Mouse (Mus musculus) fibroblast of lung, adult 2 months (primary cell): ENCODE data around the gene Bax.
A peak's percentile ranks its signal among the peaks of the same experiment; 100 is the strongest.

Experiments used
- DNase-seq: peaks from one replicate; pipeline ENCODE4 v3.0.0-alpha.2; 2011; ENCODE audit warnings: low read depth

Gene Bax

DNA sequence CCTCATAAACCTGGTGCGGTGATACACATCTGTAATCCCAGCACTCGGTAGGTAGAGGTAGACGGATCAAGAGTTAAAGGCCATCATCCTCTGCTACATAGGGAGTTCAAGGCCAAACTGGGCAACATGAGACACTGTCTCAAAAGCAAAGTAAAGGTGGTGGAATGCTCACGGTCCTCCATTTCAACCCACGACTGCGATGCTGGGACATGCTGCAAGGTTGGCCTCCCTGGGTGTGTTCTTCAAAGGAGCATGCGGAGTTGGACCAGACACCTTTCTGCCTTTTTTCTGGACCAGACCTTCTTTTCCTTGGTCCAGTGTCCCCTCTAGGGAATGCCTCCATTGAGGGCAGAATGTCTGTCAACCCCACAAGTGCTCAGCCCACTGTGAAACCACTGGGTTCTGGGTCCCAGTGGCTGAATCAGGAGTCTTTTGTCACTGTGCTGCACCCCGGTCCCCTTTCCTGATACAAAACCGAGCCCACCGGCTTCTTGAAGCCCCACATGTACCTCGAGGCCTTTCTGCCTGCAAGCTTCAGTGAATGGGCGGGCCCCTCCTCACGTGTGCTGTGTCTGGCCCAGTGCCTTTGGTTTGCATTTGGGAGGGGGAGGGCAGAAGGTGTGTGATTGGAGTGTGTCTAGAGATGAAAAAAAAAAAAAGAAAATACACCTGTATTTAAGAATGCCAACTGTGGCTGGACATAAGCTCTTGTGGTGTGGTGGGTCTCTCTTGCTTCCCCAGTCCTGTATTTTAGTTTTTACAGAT lies 10.6 kb downstream of the Bax start:
- no peak for DNase-seq

- DNase-seq: no peak
Measured at GRCm38 (mm10) chr7:45454971-45455370, 11.7 kb downstream of the Bax start.

- no peak for DNase-seq
Measured at GRCm38 (mm10) chr7:45451344-45451982, 15.2 kb downstream of the Bax start.

DNA sequence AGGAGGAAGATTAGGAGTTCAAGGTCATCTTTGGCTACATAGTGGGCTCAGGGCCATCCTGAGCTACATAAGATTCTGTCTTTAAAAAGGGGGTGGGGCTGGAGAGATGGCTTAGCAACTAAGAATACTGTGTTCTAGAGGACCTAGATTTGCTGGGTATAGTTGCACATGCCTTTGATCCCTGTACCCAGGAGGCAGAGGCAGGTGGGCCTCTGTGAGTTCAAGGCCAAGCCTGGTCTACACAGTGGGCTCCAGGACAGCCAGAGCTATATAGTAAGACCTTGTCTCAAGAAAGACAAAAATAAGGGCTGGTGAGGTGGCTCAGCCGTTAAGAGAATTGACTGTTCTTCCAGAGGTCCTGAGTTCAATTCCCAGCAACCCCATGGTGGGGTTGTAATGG lies 16.7 kb downstream of the Bax start:
- no peak for DNase-seq

- no peak for DNase-seq
Measured at GRCm38 (mm10) chr7:45447325-45447990, 19.2 kb downstream of the Bax start.

GRCm38 (mm10) chr7:45446589-45446988 lies 20.1 kb downstream of the Bax start:
- no peak for DNase-seq

DNA sequence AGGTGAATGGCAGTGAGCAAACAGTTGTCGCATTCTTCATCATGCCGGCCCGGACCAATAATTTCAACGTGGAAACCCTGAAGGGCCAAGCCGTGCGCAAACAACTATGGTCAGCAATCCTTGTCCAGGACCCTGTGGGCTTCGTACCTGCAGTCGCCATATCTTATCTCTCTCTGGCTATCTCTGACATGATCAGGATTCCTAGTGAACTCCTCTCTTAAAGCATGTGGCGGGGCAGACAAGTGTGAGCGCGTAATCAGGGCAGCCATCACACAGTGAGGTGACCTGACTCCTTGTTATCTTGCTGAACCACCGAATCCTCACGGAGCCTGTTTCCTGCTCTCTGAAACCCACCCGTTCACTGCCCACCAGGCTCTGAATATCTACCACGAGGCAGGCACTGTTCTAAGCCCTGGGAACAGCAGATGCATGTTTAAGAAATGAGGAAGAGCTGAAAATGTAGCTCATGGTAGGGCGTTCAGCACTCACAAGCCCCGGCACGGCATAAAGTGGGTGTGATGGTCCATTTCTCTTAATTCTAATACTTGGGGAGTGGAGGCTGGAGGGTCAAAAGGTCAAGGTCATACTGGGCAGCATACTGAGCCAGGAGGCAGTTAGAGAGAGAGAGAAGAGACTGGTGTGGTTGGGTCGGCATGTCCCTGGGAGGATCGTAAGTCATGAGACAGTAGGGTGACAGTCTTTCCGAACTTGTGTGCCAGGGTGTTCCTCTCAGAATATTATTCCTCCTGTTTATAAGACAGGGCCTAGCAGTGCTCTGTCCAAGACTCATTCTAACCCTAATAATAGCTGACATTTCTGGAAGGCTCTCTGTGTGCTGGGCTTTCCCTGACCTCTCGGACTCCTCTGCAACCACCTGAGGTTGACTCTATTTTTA lies 22.9 kb downstream of the Bax start:
- DNase-seq: no peak

DNA sequence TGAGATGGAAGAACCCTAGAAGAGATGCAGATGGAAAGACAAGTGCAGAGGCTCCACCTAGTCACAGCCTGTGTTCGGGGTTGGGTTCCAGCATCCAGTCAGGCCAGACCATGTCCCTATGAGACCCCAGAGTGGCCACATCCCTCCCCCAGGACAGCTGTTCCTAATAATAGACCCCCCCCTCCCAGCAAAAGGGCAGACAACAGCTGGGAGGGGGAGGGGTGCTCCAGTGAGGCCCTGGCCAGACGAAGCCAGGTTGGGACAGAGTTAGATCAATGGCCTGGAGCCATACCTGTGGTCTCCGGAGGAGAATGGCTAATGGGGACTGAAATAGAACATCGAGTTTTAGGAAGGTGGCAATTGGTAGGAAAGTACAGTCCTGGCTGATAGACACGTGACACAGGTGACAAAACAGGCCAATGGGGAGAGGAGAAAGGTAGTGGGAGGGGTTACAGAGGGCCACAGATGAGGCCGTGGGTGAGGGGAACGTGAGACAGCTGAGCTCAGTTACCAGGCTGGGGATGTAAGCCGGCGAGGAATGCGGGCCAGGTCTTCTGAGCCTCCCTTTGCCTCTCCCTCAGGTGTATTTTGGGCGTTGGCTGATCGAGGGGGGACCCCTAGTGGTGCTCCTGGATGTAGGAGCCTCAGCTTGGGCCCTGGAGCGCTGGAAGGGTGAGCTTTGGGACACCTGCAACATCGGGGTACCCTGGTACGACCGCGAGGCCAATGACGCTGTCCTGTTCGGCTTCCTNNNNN lies 29.0 kb downstream of the Bax start, which contains the start of gene Ruvbl2:
Gene Ruvbl2, minus strand, starts transcription at position 576 of the 756 bp plus-strand sequence.
- no peak for DNase-seq

DNA sequence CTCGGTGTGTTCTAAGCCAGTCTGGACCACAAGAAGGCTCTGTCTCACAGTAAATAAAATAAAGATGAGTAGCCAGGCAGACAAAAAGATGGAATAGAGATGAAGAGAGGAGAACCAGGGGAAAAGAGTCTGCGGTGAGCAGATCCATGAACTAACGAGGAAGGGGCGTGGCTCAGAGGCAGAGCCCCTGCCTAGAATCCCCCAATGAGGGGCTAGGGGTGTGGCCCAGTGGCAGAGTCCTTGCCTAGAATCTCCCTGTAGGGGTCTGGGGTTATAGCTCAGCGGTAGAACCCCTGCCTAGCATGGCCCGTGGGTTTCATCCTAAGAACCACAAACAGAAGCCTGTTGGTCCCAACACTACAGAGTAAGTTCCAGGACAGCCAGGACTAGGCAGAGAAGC lies 29.7 kb downstream of the Bax start:
- DNase-seq: no peak

GRCm38 (mm10) chr7:45436444-45436843 lies 30.3 kb downstream of the Bax start:
- no peak for DNase-seq

DNA sequence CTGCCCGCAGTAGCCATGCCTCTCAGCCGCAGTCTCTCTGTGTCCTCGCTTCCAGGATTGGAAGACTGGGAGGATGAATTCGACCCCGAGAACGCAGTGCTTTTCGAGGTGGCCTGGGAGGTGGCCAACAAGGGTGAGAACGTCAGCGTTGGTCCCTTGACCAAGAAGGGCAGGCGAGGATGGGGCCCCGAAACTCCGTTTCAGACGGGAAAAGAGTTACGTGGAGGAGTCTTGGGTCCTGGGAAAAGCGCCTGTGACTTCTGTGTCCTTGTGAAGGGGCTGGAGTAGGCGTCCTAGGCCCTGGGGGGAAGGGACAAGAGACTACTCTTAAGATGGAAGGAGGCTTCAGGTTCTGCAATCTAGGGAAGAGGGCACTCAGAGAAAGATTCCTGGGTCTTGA lies 31.7 kb downstream of the Bax start:
- no peak for DNase-seq

- peak; percentile 100 for DNase-seq
Measured at GRCm38 (mm10) chr7:45434203-45435015, 32.3 kb downstream of the Bax start, which contains the start of gene Gys1. Gene Gys1, plus strand, starts transcription at chr7:45434844.

GRCm38 (mm10) chr7:45433835-45434202 lies 32.9 kb downstream of the Bax start:
- no peak for DNase-seq

GRCm38 (mm10) chr7:45426556-45426955 lies 40.1 kb downstream of the Bax start:
- DNase-seq: no peak

GRCm38 (mm10) chr7:45421194-45421593 lies 45.5 kb downstream of the Bax start:
- DNase-seq: no peak

- no peak for DNase-seq
Measured at GRCm38 (mm10) chr7:45420615-45420919, 46.1 kb downstream of the Bax start, which contains the start of gene Lhb. Gene Lhb, plus strand, starts transcription at chr7:45420820.

GRCm38 (mm10) chr7:45419859-45420614 lies 46.7 kb downstream of the Bax start:
- no peak for DNase-seq

DNA sequence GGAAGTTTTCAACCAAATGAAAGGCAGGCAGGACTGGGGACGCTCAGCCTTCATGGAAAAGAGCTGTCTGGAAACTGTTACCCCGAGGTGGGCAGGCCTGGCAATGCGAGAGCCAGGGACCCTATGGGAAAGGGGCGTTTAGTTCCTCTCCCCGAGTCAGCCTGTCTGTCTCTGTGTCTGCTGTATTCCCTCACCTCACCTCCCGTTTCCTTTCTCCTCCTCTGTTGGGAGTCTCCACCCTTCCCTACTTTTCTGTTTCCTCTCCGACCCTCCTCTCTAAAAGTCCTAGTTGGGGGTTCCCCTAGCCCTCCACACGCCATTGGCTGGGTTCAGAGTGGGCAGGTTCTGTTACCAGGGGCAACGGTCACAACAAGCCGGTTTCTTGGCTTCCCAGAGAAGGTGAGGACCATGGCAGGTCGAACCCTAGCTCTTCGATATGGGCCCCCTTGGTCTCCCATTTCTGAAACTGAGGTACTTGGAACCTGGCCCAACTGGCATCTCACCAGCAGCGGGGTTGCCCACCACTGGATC lies 48.7 kb downstream of the Bax start:
- DNase-seq: no peak

- no peak for DNase-seq
Measured at GRCm38 (mm10) chr7:45415636-45416035, 51.1 kb downstream of the Bax start.
